Mouse (Mus musculus) limb, embryonic 14.5 days (tissue): ENCODE results near the gene Smad3. TPM values are rescaled to one million over a fixed set of nuclear protein-coding genes. Genes with fewer than 3 reads are reported as not detected.

ENCODE experiments used
- ATAC-seq: fragments of 200-750 bp; cut with Nextera tagmentation; 2 replicates; pipeline ENCODE4 v1.8.0; 2017; ENCODE audit warnings: low read depth, moderate number of reproducible peaks, moderate TSS enrichment; ENCODE audit not compliant: low FRiP score
- DNase-seq: peaks from one replicate; pipeline ENCODE4 v3.0.0-alpha.2; 2015; ENCODE audit warnings: low spot score
- H3K27ac ChIP-seq: fragments of 300-500 bp; sonication (generic); replicated peaks from 2 replicates; pipeline ENCODE4 v1.5.1; 2014; ENCODE audit warnings: low read depth, mild to moderate bottlenecking, low read length, moderate library complexity, mixed read lengths
- H3K27me3 ChIP-seq: fragments of 300-500 bp; sonication (generic); 2 replicates; pipeline ENCODE4 v1.6.1; 2014; ENCODE audit warnings: low read length, mixed read lengths; ENCODE audit not compliant: control insufficient read depth, insufficient read depth
- H3K36me3 ChIP-seq: fragments of 300-500 bp; sonication (generic); 2 replicates; pipeline ENCODE4 v1.6.1; 2014; ENCODE audit warnings: mild to moderate bottlenecking, low read length, moderate library complexity, mixed read lengths; ENCODE audit not compliant: control insufficient read depth, insufficient read depth
- H3K4me1 ChIP-seq: fragments of 300-500 bp; sonication (generic); 2 replicates; pipeline ENCODE4 v1.6.1; 2014; ENCODE audit warnings: antibody characterized with exemption, low read length, mixed read lengths; ENCODE audit not compliant: control insufficient read depth, insufficient read depth
- H3K4me2 ChIP-seq: fragments of 300-500 bp; sonication (generic); replicated peaks from 2 replicates; pipeline ENCODE4 v1.6.1; 2014; ENCODE audit warnings: low read depth, mild to moderate bottlenecking, low read length, moderate library complexity; ENCODE audit not compliant: severe bottlenecking
- H3K4me3 ChIP-seq: fragments of 300-500 bp; sonication (generic); replicated peaks from 2 replicates; pipeline ENCODE4 v1.5.1; 2014; ENCODE audit warnings: low read length
- H3K9ac ChIP-seq: fragments of 300-500 bp; sonication (generic); 2 replicates; pipeline ENCODE4 v1.6.1; 2014; ENCODE audit warnings: mild to moderate bottlenecking, low read depth, low read length, moderate library complexity; ENCODE audit not compliant: severe bottlenecking
- H3K9me3 ChIP-seq: fragments of 300-500 bp; sonication (generic); 2 replicates; pipeline ENCODE4 v1.6.1; 2016; ENCODE audit warnings: low read length; ENCODE audit not compliant: control insufficient read depth
- POLR2A ChIP-seq: fragments of 200-500 bp; IDR thresholded peaks from 2 replicates; pipeline ENCODE4 v1.8.0; 2012; ENCODE audit warnings: inconsistent platforms, mild to moderate bottlenecking, moderate library complexity, borderline replicate concordance; ENCODE audit not compliant: insufficient read depth, insufficient read length; ENCODE audit errors: extremely low read depth
- WGBS: fragments of 180-500 bp; shearing (Covaris S2); extraction: QIAGEN DNeasy Blood & Tissue Kit; methylation state at CpG from one replicate; pipeline ENCODE4 v1.1.7; 2014; 5-methylcytosine and 5-hydroxymethylcytosine counted together
- polyA plus RNA-seq, 2 experiments: library from polyadenylated mRNA; depleted of rRNA in 1 of 2; stranded (reverse) in 1 of 2; unstranded in 1 of 2; fragments of >200 nt; fragmentation: Nextera tagmentation in 1 of 2; extraction: Ambion mirVana in 1 of 2; gene quantifications; 2 replicates each; pipeline versions ENCODE4 v1.2.1 to v1.2.3; 2012 to 2014

Gene Smad3
- polyA plus RNA-seq, 2 experiments: 25.1 to 50.9 TPM

- no peak overlapping the region for H3K27ac ChIP-seq
- ATAC-seq: no peak
Measured at GRCm38 (mm10) chr9:63787606-63788005, 29.8 kb upstream of the Smad3 start.

GRCm38 (mm10) chr9:63787086-63787485, 29.3 kb upstream of the Smad3 start:
- no peaks in the 10 kb centered on the region for H3K27me3 ChIP-seq
- H3K9me3 ChIP-seq: no peaks in the 10 kb centered on the region
- no peaks in the 10 kb centered on the region for H3K36me3 ChIP-seq
- no peak overlapping the region for H3K4me3 ChIP-seq
- WGBS: 18% methylated on average over 2 of the region's 2 CpGs
- DNase-seq: no peak
- H3K9ac ChIP-seq: no peak overlapping the region
- no peak for TF ChIP-seq POLR2A
- H3K4me1 ChIP-seq: peaks cover 42% of the 10 kb centered on the region
- H3K27ac ChIP-seq: no peak overlapping the region
- no peak overlapping the region for H3K4me2 ChIP-seq
- ATAC-seq: no peak

More at GRCm38 (mm10) chr9:63787606-63788005, 29.8 kb upstream of the Smad3 start:
- 15% methylated on average over 3 of the region's 3 CpGs for WGBS
- TF ChIP-seq POLR2A: no peak
- Histone ChIP-seq H3K36me3 (no peaks in the 10 kb centered on the region), H3K4me3 (no peak overlapping the region), H3K27me3 (no peaks in the 10 kb centered on the region), H3K9me3 (no peaks in the 10 kb centered on the region), H3K9ac (no peak overlapping the region), H3K4me1 (peaks cover 36% of the 10 kb centered on the region), H3K4me2 (no peak overlapping the region)
- DNase-seq: no peak

- Histone ChIP-seq H3K9me3 (no peaks in the 10 kb centered on the region), H3K36me3 (no peaks in the 10 kb centered on the region), H3K27ac (no peak overlapping the region), H3K27me3 (no peaks in the 10 kb centered on the region), H3K4me3 (no peak overlapping the region), H3K4me2 (no peak overlapping the region), H3K9ac (no peak overlapping the region), H3K4me1 (peaks cover 41% of the 10 kb centered on the region)
- ATAC-seq (no peak), DNase-seq (no peak)
- WGBS: 18% methylated on average over 5 of the region's 5 CpGs
- TF ChIP-seq POLR2A: no peak
Measured at GRCm38 (mm10) chr9:63786026-63786670, 28.4 kb upstream of the Smad3 start.

DNA sequence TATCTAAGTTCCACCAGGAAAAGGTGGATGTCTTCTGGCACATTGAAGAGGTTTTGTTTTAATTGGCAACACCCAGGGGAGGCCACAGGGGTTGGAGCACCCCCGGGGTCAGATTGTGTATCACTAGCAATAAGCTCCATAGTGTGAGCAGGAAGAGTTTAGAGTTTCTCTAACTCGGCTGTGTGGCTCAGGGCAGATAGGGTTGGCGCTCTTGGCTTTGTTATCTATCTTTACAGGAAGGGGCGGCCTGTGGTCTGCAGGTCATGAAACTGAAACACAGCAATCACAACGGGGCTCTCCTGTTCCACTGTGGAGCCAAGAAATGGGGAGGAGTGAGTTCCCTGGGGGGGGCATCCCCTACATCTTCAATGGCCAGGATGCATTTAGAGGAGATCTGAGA, 27.7 kb upstream of the Smad3 start:
- Histone ChIP-seq H3K27me3 (no peaks in the 10 kb centered on the region), H3K4me1 (peaks cover 46% of the 10 kb centered on the region), H3K9me3 (no peaks in the 10 kb centered on the region), H3K27ac (no peak overlapping the region), H3K4me2 (no peak overlapping the region), H3K9ac (no peak overlapping the region), H3K36me3 (no peaks in the 10 kb centered on the region), H3K4me3 (no peak overlapping the region)
- DNase-seq (no peak), ATAC-seq (no peak)
- WGBS: 58% methylated on average over 5 of the region's 5 CpGs
- no peak for TF ChIP-seq POLR2A

GRCm38 (mm10) chr9:63784597-63784996, 26.8 kb upstream of the Smad3 start:
- no peaks in the 10 kb centered on the region for H3K27me3 ChIP-seq
- ATAC-seq (no peak), DNase-seq (no peak)
- H3K9me3 ChIP-seq: no peaks in the 10 kb centered on the region
- no peak overlapping the region for H3K4me3 ChIP-seq
- H3K9ac ChIP-seq: no peak overlapping the region
- H3K36me3 ChIP-seq: no peaks in the 10 kb centered on the region
- 63% methylated on average over 3 of the region's 3 CpGs for WGBS
- peaks cover 53% of the 10 kb centered on the region for H3K4me1 ChIP-seq
- H3K4me2 ChIP-seq: no peak overlapping the region
- no peak overlapping the region for H3K27ac ChIP-seq
- TF ChIP-seq POLR2A: no peak
